Mouse (Mus musculus) myocyte (in vitro differentiated cells): ENCODE measurements around the gene Stk24. TPM values are rescaled to one million over a fixed set of nuclear protein-coding genes. Genes with fewer than 3 reads are reported as not detected.

Source experiments
- H3K27me3 ChIP-seq: one replicate; pipeline ENCODE4 v1.6.1; 2011; ENCODE audit not compliant: control insufficient read depth, insufficient read depth, insufficient read length
- H3K36me3 ChIP-seq: one replicate; pipeline ENCODE4 v1.6.1; 2011; ENCODE audit not compliant: control insufficient read depth, insufficient read depth
- H3K4me2 ChIP-seq: one replicate; pipeline ENCODE4 v1.6.1; 2011; ENCODE audit warnings: low read depth, control low read depth
- H3K4me3 ChIP-seq: one replicate; pipeline ENCODE4 v1.5.1; 2011; ENCODE audit warnings: mild to moderate bottlenecking, control low read depth, moderate library complexity
- H3K79me2 ChIP-seq: one replicate; pipeline ENCODE4 v1.6.1; 2011; ENCODE audit not compliant: control insufficient read depth, insufficient read depth
- H3ac ChIP-seq: one replicate; pipeline ENCODE4 v1.6.1; 2011; ENCODE audit not compliant: control insufficient read depth, insufficient read length
- CEBPB ChIP-seq: IDR thresholded peaks from 2 replicates; pipeline ENCODE4 v1.6.1; 2011; ENCODE audit warnings: mild to moderate bottlenecking, moderate library complexity; ENCODE audit not compliant: poor library complexity, insufficient read depth, severe bottlenecking
- E2F4 ChIP-seq: IDR thresholded peaks from one replicate; pipeline ENCODE4 v1.6.1; 2011; ENCODE audit warnings: mild to moderate bottlenecking, control low read depth, moderate library complexity; ENCODE audit not compliant: insufficient read depth
- MAX ChIP-seq: IDR thresholded peaks from one replicate; pipeline ENCODE4 v1.6.1; 2011; ENCODE audit warnings: low read depth, mild to moderate bottlenecking, control low read depth
- MYOD1 ChIP-seq, 3 experiments: IDR thresholded peaks; one replicate each; pipeline ENCODE4 v1.6.1; 2011; ENCODE audit warnings: control low read depth in 2 of 3, low read depth in 2 of 3, mild to moderate bottlenecking in 2 of 3, moderate library complexity in 1 of 3; ENCODE audit not compliant: insufficient read length in 2 of 3, control insufficient read depth in 1 of 3
- MYOG ChIP-seq, 3 experiments: IDR thresholded peaks; one replicate each; pipeline ENCODE4 v1.6.1; 2011; ENCODE audit warnings: control low read depth in 2 of 3, low read depth in 2 of 3, mild to moderate bottlenecking in 2 of 3; ENCODE audit not compliant: insufficient read length in 2 of 3, control insufficient read depth in 1 of 3, insufficient read depth in 1 of 3
- POLR2A ChIP-seq: IDR thresholded peaks from one replicate; pipeline ENCODE4 v1.6.1; 2011; ENCODE audit warnings: low read depth, mild to moderate bottlenecking, control low read depth, moderate library complexity; ENCODE audit not compliant: insufficient read length
- POLR2AphosphoS2 ChIP-seq: IDR thresholded peaks from one replicate; pipeline ENCODE4 v1.6.1; 2011; ENCODE audit warnings: low read depth, control low read depth; ENCODE audit not compliant: insufficient read length
- REST ChIP-seq: IDR thresholded peaks from one replicate; pipeline ENCODE4 v1.6.1; 2011; ENCODE audit warnings: mild to moderate bottlenecking, control low read depth, moderate library complexity; ENCODE audit not compliant: insufficient read depth, insufficient read length
- SRF ChIP-seq: IDR thresholded peaks from one replicate; pipeline ENCODE4 v1.6.1; 2011; ENCODE audit warnings: low read depth; ENCODE audit not compliant: control insufficient read depth, insufficient read length
- TCF12 ChIP-seq: IDR thresholded peaks from one replicate; pipeline ENCODE4 v1.6.1; 2011; ENCODE audit warnings: mild to moderate bottlenecking, control low read depth; ENCODE audit not compliant: poor library complexity, insufficient read depth, severe bottlenecking
- TCF3 ChIP-seq: IDR thresholded peaks from one replicate; pipeline ENCODE4 v1.6.1; 2011; ENCODE audit warnings: low read depth, control low read depth; ENCODE audit not compliant: insufficient read length
- USF1 ChIP-seq: IDR thresholded peaks from one replicate; pipeline ENCODE4 v1.6.1; 2011; ENCODE audit warnings: low read depth, mild to moderate bottlenecking, control low read depth, moderate library complexity
- polyA plus RNA-seq: library from polyadenylated mRNA; unstranded; fragments of >200 nt; fragmentation: generic; extraction: Trizol; gene quantifications from one replicate; pipeline ENCODE4 v1.2.1, GENCODE M21; 2012; ENCODE audit warnings: missing spikeins

The Stk24 gene
- polyA plus RNA-seq, 1 experiment, result 26.9 TPM

GRCm38 (mm10) chr14:121324521-121325330 lies 55.1 kb downstream of the Stk24 start:
- Histone ChIP-seq H3ac (no peak overlapping the region), H3K79me2 (peaks cover 90% of the 10 kb centered on the region), H3K4me2 (no peak overlapping the region), H3K36me3 (no peaks in the 10 kb centered on the region), H3K4me3 (no peak overlapping the region), H3K27me3 (no peaks in the 10 kb centered on the region)
- TF ChIP-seq MYOG (IDR thresholded peaks at IDR 0.05; ENCODE audit: control insufficient read depth in 1 of 3, insufficient read depth in 1 of 3, insufficient read length in 2 of 3, low read depth in 2 of 3), result peak in 1 of 3 experiments; percentile 22
- peak in 1 of 3 experiments; percentile 45 for TF ChIP-seq MYOD1 (IDR thresholded peaks at IDR 0.05; ENCODE audit: control insufficient read depth in 1 of 3, insufficient read length in 2 of 3, low read depth in 2 of 3)
- no peak for TF ChIP-seq USF1
- no peak for TF ChIP-seq POLR2A
- no peak for TF ChIP-seq REST
- no peak for TF ChIP-seq E2F4

DNA sequence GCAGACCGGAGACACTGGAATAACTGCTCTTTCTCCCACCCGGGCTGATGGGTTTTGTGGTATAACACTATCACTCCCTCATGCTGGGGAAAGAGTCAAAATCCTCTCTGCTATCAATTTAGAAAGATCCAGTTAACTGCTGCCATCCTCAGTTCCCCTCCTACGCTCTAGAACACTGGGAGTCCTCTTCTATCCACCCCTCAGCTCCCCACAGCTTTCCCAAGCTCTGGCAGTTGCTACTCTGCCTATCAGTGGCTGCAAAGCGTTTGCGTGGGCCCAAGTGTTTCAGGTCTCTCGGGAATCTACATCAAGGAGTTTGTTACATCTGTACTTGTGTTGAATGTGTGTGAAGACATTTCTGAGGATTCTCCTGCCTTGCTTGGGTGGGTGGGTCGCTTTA lies 57.2 kb downstream of the Stk24 start:
- H3K27me3 ChIP-seq, result no peaks in the 10 kb centered on the region
- no peak overlapping the region for H3K4me2 ChIP-seq
- TF ChIP-seq TCF3 (no peak), CEBPB (no peak), SRF (no peak), POLR2A (no peak), E2F4 (no peak)
- peaks cover 100% of the 10 kb centered on the region for H3K79me2 ChIP-seq
- H3K36me3 ChIP-seq, result no peaks in the 10 kb centered on the region
- H3K4me3 ChIP-seq, result no peak overlapping the region
- no peak overlapping the region for H3ac ChIP-seq

DNA sequence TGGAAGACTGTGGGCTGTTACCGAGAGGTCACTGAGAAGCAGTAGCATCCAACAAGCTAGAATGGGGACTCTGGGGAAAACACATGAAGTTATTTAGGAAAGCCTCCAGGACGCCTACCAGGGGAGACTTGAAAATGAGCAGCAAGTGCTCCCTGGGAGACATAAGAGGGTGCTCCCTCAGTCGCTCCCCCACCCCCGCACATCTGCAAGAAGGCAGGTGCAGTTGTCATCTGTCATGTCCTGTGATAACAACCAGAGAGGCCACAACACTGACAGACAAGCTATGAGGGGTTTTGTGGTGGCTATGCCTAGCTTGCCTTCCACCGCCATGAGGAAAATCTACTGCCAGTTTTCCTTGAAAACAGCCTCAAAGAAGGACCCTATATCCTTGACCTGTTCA lies 57.7 kb downstream of the Stk24 start:
- Histone ChIP-seq H3K4me3 (no peak overlapping the region), H3K79me2 (peaks cover 99% of the 10 kb centered on the region), H3K27me3 (no peaks in the 10 kb centered on the region), H3K36me3 (no peaks in the 10 kb centered on the region), H3ac (no peak overlapping the region), H3K4me2 (no peak overlapping the region)
- TF ChIP-seq POLR2AphosphoS2, result no peak
- no peak for TF ChIP-seq USF1
- peak in 1 of 3 experiments; percentile 11 for TF ChIP-seq MYOG (IDR thresholded peaks at IDR 0.05; ENCODE audit: control insufficient read depth in 1 of 3, insufficient read depth in 1 of 3, insufficient read length in 2 of 3, low read depth in 2 of 3)
- no peak for TF ChIP-seq E2F4
- TF ChIP-seq MYOD1 (IDR thresholded peaks at IDR 0.05; ENCODE audit: control insufficient read depth in 1 of 3, insufficient read length in 2 of 3, low read depth in 2 of 3), result peak in 1 of 3 experiments; percentile 56

DNA sequence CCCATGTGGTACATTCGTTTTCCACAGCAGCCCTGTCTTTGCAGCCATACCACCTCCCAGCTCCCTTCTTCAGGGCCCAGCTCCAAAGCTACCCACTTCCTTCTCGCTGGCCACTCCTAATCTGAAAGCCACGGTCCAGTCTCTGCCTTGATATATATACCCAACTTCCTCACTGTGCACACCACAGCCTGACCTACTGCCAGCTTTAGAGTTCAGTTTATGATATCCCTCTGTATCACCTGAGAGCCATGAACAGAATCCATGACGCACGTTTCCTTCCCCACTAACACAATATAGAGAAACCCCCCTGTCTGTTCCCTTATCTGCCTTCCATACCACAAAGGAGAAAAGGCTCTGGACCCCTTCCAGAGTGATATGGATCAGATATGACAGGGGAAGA lies 61.4 kb downstream of the Stk24 start:
- Histone ChIP-seq H3K36me3 (no peaks in the 10 kb centered on the region), H3K4me2 (no peak overlapping the region), H3K4me3 (no peak overlapping the region), H3K27me3 (no peaks in the 10 kb centered on the region), H3K79me2 (peaks cover 98% of the 10 kb centered on the region), H3ac (no peak overlapping the region)
- TF ChIP-seq POLR2A (no peak), CEBPB (no peak), TCF12 (no peak), MAX (no peak), SRF (no peak), REST (no peak), MYOG (IDR thresholded peaks at IDR 0.05; ENCODE audit: control insufficient read depth in 1 of 3, insufficient read depth in 1 of 3, insufficient read length in 2 of 3, low read depth in 2 of 3) (no peak), USF1 (no peak), TCF3 (no peak)

GRCm38 (mm10) chr14:121317312-121317671 lies 62.5 kb downstream of the Stk24 start:
- no peak overlapping the region for H3K4me3 ChIP-seq
- H3K36me3 ChIP-seq, result no peaks in the 10 kb centered on the region
- H3K79me2 ChIP-seq, result peaks cover 98% of the 10 kb centered on the region
- no peak for TF ChIP-seq REST
- no peak for TF ChIP-seq USF1
- no peak for TF ChIP-seq E2F4
- TF ChIP-seq TCF3, result no peak
- no peak for TF ChIP-seq MAX
- no peak for TF ChIP-seq SRF
- no peak for TF ChIP-seq TCF12
- H3ac ChIP-seq, result no peak overlapping the region
- no peak overlapping the region for H3K4me2 ChIP-seq
- H3K27me3 ChIP-seq, result no peaks in the 10 kb centered on the region
